ENCODE assay signal across 15 mouse cellular contexts in the genomic region with DNA sequence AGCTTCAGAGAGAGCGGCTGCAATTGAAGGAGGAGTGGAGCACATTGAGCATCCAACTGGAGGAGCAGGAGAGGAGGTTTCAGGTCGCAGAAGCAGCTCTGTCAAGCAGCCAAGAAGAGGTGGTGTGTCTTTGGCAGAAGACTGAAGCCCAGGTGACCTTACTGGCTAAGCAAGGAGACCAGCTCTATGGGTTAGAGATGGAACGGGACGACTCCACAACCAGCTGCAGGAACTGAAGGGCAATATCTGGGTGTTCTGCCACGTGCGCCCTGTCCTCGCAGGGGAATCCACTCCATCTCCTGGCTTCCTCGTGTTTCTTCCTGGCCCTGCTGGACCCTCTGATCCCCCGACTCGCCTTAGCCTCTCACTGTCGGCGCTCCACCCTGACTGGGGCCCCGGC.
"Had no signal": no experiment of that assay in that cellular context is flagged by ENCODE, and none has a peak within 500 bp of the region (broad histone marks: within the 10 kb centered on the region; RNA-seq: fewer than 3 reads in every experiment).

No protein-coding gene starts in this region.

- H3K9ac ChIP-seq: lung, embryonic 15.5 days; midbrain, embryonic 13.5 days; midbrain, embryonic 15.5 days; neural tube, embryonic 12.5 days; stomach, embryonic 15.5 days had no signal

- ATAC-seq: lung, postnatal 0 days; midbrain, embryonic 13.5 days; midbrain, embryonic 15.5 days had no signal

- H3K4me3 ChIP-seq: lung, embryonic 15.5 days; megakaryocyte, embryonic 14.5 days; midbrain, embryonic 13.5 days; midbrain, embryonic 15.5 days; neural tube, embryonic 12.5 days; stomach, embryonic 15.5 days had no signal

- DNase-seq: lung, adult 2 months; lung, postnatal 14 days; lung, postnatal 36 days; right cerebral cortex, postnatal 14 days; thymus, adult 2 months had no signal

- H3K36me3 ChIP-seq: lung, embryonic 15.5 days; midbrain, embryonic 13.5 days; midbrain, embryonic 15.5 days; neural tube, embryonic 12.5 days; stomach, embryonic 15.5 days had no signal

- H3K4me1 ChIP-seq: midbrain, embryonic 13.5 days; midbrain, embryonic 15.5 days; neural tube, embryonic 12.5 days; stomach, embryonic 15.5 days had no signal

- H3K27me3 ChIP-seq: lung, embryonic 15.5 days; midbrain, embryonic 13.5 days; midbrain, embryonic 15.5 days; neural tube, embryonic 12.5 days; stomach, embryonic 15.5 days had no signal

- H3K27ac ChIP-seq: lung, embryonic 15.5 days; macrophage; midbrain, embryonic 13.5 days; midbrain, embryonic 15.5 days; neural tube, embryonic 12.5 days; stomach, embryonic 15.5 days; stomach, postnatal 0 days had no signal

- H3K9me3 ChIP-seq: lung, embryonic 15.5 days; midbrain, embryonic 13.5 days; midbrain, embryonic 15.5 days; neural tube, embryonic 12.5 days; stomach, embryonic 15.5 days had no signal

- H3K4me2 ChIP-seq: lung, embryonic 15.5 days; midbrain, embryonic 11.5 days; midbrain, embryonic 13.5 days; midbrain, embryonic 15.5 days; neural tube, embryonic 12.5 days; stomach, embryonic 15.5 days had no signal
